Mouse (Mus musculus) thymus, postnatal 14 days (tissue): ENCODE results near the gene Lcn10.
"Not testable (repeated sequence)": the region's sequence is repeated elsewhere in the genome, so short reads cannot be mapped to it uniquely, and the experiment has no call there.

Experiments
- DNase-seq: peaks from one replicate; pipeline ENCODE4 v3.0.0; 2021

Gene Lcn10

DNA sequence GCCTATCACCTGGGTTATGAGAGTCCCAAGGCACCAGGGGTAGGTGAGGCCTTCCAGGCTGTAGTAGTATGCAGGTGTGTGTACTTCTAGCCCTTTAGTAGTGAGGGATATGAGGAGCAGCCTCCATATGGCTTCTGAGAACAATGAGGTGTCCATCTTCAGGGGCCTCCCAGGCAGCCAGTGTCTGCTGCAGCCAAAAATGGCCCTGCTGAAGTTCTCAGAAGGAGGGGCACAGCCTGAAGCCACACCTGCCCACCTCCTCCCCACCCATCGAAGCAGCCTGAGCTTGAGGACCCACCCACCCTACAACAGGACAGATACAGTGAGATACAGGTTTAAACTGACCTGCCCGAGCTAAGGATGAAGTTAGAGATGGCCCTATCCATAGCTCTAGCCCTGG lies at the start of gene Lcn10:
Gene Lcn10 (plus strand): TSS at position 301 of the 400 bp plus-strand sequence.
- DNase-seq, result no peak

DNA sequence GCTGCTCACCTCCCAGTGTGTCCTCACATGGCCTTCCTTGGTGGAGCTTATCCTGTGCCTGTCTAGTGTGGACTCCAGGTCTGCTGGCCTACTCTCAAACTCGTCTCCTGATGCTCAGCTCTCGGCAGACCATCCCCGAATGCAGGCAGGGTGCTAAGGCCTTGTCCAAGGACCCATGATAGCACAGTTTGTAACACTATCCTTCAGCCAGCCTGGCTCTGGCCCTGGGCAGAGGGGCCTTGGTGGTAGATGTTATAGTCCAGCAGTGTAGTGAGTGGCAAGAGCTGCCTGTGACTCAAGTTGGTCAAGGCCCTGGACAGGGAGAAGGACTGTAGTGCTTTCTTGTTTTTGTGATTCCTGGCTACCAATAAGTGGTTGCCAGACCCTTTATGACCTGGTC lies 48.9 kb upstream of the Lcn10 start:
- no peak for DNase-seq

DNA sequence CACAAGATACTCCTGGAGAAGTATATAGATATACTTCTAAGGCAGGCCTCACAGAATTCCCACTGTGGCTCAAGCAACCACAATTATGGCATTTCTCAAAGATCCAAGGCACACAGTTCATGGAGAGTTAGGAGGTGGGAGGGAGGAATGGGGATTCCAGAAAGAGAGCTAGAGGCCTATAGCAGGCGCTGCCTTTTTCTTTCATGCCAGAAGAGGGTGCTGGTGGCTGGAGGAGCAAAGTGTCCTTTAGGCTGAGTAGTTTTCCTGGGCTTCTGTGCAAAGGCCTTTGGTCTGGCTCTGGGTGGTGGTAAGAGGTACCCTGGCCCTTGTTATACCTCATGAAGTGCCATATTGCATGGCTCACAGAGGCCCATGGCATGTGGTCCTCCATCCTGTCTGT lies 48.5 kb upstream of the Lcn10 start:
- DNase-seq, result no peak

DNA sequence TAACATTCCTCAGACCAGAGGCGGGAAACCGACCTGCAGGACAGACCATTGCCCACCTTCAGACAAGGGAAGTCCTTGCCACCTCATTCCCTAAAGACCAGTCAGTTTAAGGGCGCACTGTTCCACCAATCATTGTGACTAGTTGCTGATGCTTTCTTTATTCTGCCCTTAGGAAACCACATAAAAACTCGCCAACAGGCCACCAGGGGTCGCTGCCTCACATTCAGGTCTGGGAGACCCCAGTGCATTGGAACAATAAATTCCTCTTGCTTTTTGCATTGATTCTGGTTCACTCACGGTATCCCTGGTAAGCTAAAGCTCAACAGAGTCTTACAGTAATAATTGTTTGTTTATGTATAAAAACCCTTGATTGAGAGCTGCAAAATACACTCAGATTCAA lies 42.6 kb upstream of the Lcn10 start:
- DNase-seq, result peak; percentile 65

DNA sequence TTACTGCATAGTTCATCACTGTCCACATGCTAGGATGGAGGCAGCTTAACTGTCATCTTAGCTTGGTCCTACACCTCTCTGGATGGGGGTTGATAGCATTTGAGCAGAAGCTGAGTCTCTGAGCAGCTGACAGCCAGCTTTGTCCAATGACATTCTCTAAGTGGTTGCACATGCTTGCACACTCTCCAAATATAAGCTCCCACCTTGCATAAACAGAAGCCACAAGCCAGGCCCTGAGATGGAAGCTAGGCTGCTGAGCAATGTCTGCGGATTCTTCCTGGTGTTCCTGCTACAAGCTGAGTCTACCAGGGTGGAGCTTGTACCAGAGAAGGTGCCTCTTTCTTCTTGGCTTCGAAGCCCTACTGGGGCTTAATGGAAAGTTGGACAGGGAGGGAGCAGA lies 29.6 kb upstream of the Lcn10 start, which contains the start of gene Lcn8:
Gene Lcn8 (plus strand): TSS at position 219 of the 400 bp plus-strand sequence.
- DNase-seq, result no peak

DNA sequence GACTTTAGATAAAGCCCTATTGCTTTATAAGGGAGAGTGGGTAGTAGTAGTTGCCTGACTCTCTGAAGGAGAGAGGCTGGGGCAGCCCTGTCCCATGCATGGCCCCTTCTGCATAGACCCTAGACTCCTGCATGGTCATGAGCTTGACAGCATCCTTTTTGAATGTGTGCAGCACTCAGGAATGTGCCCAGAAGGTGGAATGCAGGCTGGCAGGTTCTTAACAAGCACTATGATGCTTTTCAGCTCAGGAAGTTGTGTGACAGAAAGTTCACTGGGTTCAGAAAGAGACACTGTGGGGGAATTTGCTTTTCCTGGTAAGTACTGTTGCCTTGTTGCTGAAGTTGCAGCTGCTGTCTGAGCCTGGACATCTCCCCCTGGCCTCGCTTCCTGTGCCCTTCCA lies 28.0 kb upstream of the Lcn10 start:
- DNase-seq, result no peak

DNA sequence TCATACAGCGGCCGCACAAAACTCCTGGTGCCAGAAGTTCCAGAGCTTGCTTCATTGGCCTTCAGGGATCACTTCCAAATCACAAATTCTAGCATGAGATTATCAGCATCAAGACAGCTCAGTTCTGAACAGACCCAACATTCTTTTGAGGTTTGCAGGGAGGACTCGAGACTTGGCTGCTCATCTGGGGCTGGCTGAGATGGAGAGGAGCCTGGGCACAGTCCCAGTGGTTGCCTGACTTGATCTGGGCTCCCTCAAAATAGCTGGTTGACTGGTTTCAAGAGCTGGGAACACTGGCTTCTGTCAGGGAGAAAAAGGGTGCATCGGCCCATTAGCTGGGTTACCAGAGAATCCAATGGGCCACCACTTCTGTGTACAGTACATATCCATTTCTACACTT lies 25.8 kb upstream of the Lcn10 start:
- DNase-seq, result no peak

DNA sequence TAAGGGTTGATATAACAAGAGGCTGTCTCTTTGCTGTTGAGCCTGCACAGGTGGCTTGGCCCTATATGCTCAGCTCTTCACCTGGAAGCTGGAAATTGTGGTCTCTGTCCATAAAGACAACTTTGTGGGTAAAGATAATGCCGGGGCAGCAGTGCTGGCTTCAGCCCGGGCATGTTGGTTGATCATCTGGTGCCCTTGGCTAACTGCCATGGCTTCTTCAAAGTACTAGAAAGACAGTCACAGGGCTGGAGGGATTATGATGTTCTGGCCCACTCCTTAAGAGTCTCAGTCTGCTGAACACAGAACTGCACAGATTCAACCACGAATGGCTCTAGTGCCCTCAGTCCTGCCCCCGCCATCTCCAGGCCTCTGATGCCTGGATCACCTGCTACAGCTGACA lies 25.3 kb upstream of the Lcn10 start:
- no peak for DNase-seq

DNA sequence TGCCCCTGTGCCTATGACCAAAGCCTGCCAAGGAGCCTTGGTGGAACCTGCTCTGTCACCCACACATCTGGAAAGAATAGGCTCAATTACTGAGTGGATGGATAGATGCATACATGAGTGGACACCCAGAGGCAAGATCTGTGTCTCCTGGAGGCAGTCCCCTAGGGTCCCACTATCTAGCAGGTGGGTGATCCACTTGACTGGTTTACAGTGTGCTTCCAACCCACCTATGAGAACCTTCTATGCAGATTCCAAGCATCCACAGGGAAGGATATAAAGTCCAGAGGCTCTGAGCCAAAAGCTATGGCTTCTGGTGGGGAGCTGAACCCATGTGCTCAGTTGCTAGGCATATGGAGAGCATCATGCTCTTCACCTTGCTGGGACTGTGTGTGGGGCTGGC lies 24.9 kb upstream of the Lcn10 start, which contains the start of gene Lcn5:
Gene Lcn5 (plus strand): TSS at position 301 of the 400 bp plus-strand sequence.
- DNase-seq, result no peak

DNA sequence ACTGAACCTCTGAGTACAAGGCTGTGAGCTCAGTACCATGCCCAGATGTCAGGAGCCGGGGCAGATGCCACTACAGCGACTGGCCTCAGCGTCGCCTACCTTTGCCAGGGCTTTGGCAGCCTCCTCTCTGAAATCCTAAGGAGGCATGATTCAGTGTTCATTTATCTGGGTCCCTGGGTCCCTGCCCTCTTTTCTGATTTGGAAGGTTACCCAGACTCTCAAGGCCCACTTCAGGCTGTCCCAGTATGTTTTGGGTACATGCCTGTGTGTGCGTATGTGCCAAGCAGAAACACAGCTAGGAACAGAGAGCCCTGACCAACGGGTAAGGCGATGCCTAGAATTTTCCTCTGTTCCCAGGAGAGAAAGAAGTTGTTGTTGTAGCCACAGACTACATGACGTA lies 22.2 kb upstream of the Lcn10 start:
- DNase-seq, result no peak

DNA sequence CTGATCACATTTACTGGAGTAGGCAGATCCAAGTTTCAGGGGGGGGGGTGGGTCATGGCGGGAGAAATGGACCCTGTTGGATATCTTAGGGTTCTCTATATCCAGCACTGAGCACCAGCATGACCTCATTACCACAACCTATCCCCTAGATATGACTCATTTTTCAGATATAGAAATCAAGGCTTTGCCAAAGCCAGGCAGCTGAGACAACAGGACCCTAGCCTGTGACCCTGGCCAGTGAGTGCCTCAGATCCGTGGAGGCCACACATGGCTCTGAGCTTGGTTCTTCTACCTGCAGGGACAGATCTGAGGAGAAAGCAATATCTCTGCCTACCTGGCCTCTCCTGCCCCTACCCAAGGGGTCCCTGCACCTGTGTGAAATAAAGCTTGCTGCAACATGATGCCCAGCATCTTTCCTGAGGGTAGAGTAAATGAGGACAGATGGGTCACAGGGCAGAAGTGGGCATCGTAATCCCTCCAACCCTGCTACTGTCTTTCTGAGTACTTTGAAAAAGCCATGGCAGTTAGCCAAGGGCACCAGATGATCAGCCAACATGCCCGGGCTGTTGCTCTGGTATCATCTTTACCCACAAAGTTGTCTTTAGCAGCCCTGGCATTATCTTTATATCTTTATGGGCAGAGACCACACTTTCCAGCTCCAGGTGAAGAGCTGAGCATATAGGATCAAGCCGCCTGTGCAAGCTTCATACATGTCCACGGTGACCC lies 21.1 kb upstream of the Lcn10 start:
- DNase-seq, result no peak

DNA sequence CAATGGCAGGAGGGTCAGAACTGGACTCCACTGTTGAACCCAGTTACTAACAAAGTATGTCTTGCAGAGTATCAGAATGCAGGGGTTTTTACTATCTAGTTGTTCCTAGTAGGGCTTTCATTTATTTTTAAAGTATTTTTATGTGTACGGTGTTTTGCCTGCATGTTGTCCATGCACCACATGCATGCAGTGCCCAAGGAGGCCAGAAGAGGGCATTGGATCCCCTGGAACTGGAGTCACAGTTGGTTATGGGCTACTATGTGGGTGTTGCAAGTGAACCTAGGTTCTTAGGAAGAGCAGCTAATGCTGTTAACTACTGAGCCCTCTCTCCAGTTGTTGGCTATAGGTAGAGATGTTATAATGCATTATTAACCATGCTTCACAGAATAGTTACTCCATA lies 19.0 kb upstream of the Lcn10 start:
- DNase-seq, result peak; percentile 83

DNA sequence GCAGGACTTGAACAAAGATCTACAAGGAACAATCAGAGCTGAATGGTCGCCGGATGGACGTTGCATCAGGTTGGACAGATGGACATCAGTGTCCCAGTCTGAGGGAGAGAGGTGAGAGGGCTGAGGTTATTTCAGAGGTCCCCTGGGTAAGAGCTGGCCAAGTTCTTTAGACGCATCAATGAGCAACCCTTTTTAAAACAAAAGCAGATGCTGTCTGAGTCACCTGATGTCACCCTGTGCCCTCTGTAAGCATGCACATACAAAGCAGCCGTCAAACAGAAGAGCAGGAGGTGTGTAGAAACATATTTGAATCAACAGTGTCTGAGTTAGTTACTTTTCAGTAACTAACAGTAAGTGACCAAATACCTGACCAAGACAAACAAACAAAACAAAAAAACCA lies 18.4 kb upstream of the Lcn10 start:
- DNase-seq, result no peak

DNA sequence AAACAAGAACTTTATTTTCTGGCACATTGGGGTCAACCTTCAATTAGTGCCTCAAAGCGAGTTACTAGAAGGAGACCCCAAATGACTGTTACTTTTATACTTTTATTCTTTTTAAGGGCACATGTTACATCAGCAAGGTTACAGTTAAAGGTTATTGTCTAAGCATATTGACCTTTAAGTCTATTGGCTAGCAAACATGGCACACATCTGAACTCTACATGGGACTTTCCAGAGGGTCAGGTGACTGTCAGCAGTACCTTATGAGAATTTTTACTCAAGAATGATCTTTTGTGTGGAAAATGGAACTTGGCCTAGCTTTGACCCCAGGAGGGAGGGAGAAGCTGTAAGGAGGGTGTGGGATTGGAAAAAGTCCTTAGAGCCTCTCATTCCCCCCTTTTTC lies 16.0 kb upstream of the Lcn10 start:
- DNase-seq, result no peak

DNA sequence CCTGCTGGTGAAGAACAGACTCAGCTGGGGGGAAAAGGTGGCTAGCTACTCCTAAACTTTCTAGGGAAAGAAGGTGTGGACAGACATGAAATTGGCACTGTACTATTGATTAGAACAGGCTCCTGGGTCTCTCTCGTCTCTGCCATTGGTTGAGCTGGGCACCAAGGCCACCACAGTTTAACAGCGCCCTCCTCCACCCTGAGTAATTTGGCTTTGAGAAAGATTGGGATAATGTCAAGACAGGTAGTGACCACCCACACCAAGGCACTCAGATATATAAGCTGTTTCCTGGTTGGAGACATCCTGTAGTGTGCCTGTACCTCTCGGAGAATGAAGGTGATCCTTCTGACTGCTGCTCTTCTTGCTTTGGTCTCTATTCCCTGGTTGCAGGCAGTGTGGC lies 6.0 kb upstream of the Lcn10 start, which contains the start of gene Lcn6:
Gene Lcn6 (plus strand): TSS at position 301 of the 400 bp plus-strand sequence.
- no peak for DNase-seq

DNA sequence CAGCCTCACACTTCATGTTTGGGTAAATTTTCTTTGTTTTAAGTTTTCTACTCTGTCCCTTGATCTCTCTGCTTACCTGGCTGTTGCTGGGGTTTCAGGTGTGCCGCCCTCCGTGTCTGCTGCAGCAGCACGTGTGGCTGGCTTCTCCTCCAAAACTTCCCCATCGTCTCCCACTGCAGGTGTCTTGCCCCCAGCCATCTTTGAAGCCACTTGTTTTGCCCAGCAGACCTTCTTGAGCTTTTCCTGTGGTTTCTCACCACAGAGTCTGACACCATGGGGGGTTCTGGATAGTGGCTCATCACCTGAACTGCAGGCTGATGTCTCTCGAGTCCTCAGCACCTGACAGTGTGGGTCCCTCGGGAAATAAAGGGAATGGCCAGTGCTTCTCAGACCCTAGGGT lies 3.0 kb upstream of the Lcn10 start:
- peak; percentile 71 for DNase-seq

DNA sequence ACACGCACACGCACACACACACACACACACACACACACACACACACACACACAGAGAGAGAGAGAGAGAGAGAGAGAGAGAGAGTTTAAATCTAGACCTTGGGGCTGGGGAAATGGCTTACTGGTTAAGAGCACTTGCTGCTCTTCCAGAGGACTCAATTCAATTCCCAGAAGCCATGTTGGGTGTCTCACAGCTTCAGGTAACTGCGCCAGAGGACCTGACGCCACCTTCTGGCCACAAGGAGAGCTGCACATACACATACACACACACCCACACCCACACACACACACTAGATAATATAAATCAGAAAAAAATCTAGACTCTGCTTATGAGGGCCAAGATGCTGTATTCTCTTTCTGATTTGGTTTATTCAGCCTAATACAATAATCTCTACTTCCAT lies 4.4 kb downstream of the Lcn10 start:
- DNase-seq, result no peak

DNA sequence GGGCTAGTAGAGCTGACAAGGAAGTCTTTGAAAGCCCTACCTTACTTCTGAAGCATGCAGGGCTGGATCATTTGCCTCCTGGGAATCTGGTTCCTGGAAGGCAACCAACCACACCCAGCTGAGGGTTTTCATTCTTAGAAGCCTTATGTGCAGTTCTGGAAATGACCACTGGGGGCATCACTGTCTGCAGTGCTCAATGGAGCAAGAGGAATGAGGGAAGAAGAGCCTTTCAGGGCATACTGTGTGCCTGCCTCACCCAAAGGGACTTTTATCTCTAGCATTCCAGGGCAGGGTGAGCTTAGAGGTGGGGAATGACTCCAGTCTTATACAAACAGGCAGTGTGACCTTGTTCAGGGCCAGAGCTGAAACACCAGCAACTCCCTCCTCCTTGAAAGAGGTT lies 12.1 kb downstream of the Lcn10 start:
- peak; percentile 66 for DNase-seq

DNA sequence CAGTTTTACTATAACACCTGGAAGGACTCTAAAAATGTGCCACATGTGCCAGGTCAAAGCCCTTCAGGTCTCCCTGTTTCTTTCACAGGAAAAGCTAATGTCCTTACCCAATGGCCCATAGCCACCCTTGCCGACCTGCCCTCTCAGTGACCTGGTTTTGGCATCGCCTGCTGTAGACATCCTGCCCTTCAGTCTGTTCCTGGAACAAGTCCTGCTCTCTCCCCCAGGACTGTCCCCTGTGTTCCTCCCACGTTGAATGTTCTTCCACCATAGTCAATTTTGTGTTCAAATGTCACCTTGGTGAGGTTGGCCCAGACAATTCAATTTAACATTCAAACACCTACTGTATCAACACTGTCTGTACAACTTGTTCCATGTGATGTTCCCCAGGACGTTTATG lies 14.4 kb downstream of the Lcn10 start:
- DNase-seq, result no peak

DNA sequence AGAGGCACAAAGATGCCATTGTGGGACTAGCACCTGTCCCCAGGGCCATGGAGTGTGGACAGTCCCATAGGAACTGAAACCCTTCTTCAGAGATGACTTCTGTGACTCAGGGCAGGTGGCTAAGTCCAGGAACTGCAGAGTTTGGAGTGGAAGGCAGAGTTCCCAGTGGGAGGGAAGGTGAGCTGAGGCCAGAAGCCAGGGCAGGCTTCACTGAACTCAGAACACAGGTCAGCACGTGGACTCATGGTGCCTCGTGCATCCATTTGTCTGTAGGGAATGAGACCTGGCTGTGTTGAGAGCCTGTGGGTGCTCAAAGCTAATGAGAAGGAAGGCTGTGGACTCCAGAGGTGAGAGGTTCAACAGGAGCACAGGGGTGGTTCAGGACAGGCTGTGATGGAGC lies 16.2 kb downstream of the Lcn10 start:
- no peak for DNase-seq

DNA sequence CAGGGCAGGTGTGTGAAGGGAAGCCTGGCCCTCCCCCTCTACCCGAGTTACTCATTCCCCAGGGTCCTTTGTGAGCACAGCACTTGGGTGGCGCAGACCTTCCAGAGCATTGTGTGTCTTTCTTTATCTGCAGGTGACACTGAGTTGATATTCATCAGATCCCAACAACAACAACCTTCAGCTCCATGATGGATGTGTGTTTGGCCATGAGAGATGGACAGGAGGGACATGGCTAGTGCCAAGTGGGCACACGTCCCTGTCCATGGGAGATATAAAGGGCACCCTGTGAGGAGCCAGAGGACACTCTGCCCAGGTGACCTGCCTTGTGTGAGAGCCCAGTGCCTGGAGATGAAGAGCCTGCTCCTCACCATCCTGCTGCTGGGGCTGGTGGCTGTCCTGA lies 17.2 kb downstream of the Lcn10 start, which contains the start of gene Obp2a:
Gene Obp2a (plus strand): TSS at position 301 of the 400 bp plus-strand sequence.
- not testable (repeated sequence) for DNase-seq

DNA sequence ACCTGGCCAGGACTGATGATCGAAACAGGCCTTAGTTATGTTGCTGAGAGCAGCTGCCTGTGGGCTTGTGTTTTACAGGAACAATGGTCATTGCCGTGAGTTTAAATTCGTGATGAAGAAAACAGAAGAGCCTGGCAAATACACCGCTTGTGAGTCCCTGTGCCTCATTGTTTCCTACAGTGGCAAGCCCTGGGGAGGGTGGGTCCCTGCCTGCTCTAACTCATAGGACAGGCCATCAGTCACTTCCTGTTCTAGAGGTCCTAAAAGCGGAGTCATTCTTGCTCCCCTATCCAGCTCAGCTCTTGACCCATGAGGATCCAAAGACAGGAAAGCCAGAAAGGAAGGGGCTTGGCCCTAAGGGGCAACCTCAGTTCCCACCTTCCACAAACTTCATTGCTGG lies 18.5 kb downstream of the Lcn10 start:
- no peak for DNase-seq

DNA sequence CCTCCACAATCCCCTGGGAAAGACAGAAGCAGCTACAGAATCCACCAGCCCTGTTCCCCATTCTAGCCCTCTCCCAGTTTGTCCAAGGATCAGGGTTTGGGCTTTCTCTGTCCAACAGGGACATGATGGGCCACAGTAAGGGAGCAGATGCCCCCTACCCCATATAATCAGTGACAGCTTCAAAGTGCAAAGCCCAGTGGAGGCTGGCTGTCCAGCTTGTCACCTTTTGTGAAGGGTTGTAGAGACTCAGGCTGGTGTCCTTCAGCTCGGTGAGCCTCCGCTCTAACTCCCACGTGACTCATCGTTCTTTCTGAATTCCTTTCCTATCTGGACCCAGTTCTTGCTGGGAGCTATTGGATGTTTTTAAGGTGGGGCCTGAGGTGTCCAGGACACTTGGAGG lies 21.2 kb downstream of the Lcn10 start:
- DNase-seq, result no peak

DNA sequence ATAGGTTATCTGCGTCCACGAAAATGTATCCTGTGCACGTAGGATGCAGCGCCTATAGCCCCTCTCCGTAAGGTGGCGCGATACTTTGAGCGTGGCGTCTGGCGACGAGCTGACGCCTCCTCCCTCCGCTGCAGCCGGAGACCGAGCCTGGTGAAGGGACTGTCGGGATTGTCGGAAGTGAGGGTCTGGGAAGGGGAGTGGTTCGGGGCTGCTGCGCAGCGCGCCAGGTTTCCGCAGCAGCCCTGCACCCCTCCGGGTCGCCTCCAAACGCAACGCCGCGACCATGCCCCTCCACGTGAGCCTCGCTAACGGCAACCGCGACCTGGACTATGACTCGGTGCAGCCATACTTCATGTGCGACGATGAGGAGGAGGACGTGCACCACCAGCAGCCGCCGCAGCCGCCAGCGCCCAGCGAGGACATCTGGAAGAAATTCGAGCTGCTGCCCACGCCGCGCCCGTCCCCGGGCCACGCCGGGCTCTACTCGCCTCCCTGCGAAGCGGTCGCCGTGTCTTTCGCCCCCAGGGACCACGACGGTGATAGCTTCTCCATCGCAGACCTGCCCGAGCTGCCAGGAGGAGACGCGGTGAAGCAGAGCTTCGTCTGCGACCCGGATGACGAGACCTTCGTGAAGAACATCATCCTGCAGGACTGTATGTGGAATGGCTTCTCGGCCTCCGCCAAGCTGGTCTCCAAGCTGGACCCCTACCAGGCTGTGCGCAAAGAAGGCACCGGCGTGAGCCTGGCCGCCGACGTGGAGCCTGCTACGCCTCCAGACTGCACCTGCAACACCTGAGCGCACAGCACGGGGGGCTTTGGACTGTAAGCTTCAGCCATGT lies 24.3 kb downstream of the Lcn10 start, which contains the start of gene Bmyc:
Gene Bmyc (plus strand): TSS at position 97 of the 839 bp plus-strand sequence.
- peak; percentile 87 for DNase-seq
